Mouse (Mus musculus) v-Abl transformed pro-B cells (cell line): ENCODE results near the gene Aatf.

Experiments used
- in situ Hi-C, 2 experiments: fragments of 400-800 bp; cut with MboI; formaldehyde crosslinking; loops; one replicate each; pipeline ENCODE4 v1.15.1; 2025; ENCODE audit not compliant: unreplicated experiment in 2 of 2

Aatf gene

DNA sequence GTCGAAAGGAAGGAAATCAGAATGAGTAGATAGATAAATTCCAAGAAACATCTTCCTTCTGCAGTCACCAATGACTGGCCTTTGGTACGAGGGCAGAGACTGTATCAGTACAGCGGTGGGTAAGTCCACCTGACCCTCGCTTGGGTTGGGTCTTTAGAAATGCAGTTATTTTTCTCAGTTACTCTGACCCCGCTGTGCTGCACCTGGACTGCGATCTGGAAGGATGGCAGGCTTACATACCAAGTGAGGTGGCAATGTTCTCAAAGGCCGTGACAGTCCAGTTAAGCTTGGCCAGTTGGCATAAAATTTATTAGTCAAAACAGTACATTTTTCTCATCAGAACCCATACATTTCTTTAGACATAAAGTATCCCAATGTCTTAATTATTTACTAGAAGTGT lies 59.4 kb downstream of the Aatf start:
- in situ Hi-C loops: no loop called here

DNA sequence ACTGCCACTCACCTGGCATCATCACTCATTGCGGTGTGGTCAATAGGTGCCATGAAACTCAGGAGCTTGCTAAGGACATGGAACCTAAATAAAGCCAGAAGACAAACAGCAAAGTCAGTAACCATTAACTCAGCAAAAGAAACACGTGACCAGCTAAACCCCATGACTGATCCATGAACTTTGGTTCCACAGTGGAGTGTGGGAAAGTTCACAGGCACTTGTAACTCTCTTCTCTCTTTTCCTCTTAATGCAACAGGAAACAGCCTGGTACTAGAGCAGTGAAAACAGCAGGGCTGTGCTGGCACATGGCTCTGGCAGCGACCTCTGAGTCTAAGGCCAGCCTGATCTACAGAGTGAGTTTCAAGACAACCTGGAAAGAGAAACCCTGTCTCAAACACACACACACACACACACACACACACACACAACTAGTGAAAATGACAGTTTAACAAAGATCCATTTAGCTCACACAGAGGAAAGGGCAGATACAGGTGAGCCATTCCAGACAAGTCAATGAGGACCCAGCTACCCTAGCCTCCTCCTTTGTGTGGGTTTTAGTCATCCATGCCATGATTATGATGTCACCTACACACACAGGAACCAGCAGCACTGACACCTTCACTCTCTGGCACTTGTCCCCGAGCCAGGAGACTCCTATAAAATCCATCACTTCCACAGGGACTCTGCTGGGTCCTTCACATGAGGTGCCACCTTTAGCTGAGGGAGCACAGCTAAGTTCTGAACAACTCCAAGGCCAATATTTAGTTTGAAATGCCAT lies 70.6 kb downstream of the Aatf start:
- in situ Hi-C loops: no loop called here

DNA sequence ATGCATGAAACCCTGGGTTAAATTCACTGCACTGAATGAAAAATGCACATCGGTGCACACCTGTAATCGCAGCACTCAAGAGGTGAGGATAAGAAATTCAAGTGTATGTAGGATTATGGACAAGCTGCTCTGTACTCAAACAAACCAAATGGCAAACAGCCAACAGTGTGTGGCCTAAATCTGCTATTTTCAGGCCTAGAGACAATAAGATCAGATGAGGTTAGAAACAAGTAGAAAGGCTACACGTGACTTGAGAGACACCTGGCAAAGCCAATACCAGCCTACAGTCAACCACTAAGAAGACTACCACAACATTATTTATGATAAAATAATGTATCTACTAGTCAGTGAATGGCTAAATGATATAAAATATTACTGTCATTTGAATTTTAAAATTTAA lies 72.9 kb downstream of the Aatf start:
- in situ Hi-C loops: no loop called here

DNA sequence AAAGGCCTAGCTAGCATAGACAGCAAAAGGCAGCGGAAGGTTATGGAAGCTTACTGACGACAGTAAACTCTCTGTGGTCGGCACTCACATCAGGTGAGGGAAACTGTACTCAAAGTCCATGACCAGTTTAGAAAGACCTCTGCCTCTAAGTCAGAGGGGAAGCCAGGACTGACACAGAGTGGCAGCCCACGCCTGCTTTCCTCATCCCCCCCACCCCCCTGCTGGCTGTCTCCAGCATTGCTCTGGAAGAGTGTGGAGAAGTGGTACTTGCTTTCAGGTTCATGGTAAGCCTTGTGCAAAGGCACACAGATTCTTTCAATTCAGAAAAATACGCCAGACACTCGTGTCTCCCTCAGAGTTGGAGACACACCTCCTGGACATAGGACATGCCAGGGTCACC lies 78.4 kb downstream of the Aatf start:
- in situ Hi-C loops: loop anchor here (5.0 to 10.0 kb wide), 2 partner anchors 362 to 480 kb away; partner anchors contain the start of gene Znhit3 (in 1 of the 2)

DNA sequence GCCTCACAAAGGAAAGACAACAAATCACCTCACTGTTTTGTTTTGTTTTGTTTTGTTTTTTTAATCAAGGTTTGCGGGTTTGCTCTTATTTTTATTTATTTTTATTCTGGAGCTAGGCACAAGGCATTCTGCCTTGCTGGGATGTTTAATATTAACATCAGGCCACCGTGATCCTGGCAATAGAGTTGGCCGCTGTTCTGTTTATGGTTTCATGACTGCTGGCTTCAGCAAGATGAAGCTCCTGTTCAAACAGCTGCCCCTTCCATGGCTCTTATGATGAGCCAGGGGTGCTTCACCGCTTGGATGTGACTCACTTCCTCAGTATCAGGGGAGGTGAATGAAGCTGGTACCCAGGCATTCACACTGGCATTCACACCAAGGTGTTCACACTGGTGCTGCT lies 83.0 kb downstream of the Aatf start:
- in situ Hi-C loops: loop anchor here (5.0 to 10.0 kb wide), 2 partner anchors 367 to 484 kb away; partner anchors contain the start of gene Znhit3 (in 1 of the 2)

DNA sequence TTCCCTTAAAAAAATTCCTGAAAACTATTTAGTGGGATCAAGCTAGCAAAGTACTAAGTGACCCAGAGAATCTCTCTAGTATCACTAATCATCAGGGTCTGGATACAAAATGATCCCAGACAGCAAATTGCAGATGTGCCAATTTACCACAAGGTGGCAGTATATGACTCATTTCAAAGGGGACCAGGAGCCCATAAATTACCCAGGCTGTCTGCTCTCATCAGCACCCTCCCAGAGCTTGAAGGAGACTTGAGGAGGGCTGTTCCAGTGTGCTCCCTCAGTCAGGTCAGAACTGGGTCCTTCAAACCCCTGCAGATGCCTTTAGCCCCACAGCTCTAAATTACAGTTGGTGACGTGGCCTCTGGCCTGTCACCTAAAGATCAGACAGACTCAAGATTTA lies 83.7 kb downstream of the Aatf start:
- in situ Hi-C loops: loop anchor here in 1 of 2 experiments (10.0 kb wide), 1 partner anchor 165 kb away; no protein-coding TSS in a partner anchor

DNA sequence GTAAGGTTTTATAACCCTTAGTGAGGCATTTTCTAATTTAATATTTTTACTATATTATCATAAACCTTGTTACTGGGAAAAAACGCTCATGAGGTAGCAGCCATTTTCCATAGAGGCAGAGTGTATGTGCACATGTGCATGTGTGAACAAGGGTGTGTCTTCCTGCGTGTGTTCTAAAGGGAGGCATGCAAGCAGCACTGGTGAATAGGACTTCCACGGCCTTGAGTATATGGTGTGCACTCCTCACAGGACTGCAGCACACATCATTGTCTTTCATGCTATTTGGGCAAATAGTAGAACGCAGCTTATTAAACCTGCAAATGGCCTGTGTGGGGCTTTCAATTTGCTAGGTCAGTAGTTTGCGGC lies 86.7 kb downstream of the Aatf start:
- in situ Hi-C loops: loop anchor here in 1 of 2 experiments (10.0 kb wide), 1 partner anchor 162 kb away; no protein-coding TSS in a partner anchor

DNA sequence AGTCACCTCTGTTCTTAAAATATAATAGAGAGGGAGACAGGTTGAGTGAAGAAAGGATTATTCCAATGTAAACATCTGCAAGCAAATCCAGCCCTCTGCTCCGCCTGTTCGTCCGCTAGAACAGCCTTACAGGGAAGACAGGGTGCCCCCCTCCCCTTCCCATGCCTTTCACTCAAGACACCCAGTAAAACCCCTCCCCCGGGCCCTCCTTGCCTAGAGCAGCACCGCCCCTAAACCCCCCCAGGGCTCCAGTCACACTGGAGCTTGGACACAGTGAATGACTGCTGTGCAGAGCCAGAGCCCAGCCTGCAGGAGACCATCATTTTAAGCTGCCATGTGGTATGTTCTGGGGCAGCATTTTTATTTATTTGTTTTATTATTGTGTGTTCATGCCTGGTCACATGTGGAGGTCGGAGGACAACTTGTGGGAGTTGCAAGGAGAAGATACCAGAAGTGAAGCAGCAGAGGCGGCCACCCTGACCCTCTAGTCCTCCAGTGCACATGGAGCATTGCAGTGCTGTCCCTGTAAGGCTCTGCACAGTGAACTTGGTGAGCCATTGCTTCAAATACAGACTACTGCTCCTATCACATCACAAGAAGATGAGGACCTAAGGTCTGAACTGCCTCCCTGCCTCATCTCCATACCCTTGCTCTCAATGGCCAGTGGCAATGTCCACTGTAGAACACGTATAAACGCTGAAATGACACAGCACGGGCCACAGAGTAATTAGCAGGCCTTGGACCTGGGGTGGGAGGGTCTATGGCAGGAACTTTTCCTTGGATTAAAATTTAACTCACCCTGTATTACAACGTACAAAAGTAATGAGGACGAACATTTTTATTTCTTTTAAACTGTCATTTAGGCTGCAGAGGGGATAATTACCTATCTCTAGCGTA lies 87.3 kb downstream of the Aatf start:
- in situ Hi-C loops: loop anchor here in 1 of 2 experiments (10.0 kb wide), 1 partner anchor 161 kb away; no protein-coding TSS in a partner anchor

DNA sequence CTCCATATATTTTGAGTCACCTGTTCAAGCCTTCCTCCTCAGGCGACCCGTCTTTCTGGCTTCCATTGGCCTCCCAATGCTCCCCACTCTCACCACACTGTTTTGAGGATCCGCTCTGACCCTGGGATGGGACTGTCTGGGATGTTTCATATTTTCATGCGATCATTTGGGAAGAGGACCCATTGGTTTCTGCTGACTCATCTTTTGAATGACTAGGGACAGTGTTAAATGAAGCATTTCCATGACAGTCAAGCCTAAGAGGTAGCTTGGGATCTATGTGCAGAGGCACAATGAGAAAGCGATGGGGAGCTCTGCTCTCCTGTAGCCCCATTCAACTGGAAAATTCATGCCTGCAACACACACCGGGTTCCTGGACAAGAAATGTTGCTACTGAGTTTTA lies 92.5 kb downstream of the Aatf start:
- in situ Hi-C loops: loop anchor here (5.0 to 10.0 kb wide), 2 partner anchors 153 to 156 kb away; no protein-coding TSS in a partner anchor

DNA sequence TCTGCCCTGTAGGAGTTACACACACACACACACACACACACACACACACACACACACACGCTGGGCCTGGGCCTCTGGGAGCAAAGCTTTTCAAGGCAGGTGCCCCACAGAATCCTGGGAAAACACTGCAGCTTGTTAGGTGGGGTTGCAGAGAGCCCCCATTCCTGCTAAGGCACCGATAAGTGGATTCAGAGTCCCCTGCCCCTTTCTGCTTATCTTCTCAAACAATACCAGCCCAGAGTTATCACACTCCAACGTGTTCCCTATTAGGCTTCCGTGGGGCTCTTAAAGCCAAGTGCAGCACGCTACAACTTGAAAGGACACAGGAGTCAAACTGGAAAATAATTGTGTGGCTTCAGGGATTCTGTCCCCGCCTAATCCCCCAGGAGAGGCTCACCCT lies 100.2 kb downstream of the Aatf start:
- in situ Hi-C loops: no loop called here

DNA sequence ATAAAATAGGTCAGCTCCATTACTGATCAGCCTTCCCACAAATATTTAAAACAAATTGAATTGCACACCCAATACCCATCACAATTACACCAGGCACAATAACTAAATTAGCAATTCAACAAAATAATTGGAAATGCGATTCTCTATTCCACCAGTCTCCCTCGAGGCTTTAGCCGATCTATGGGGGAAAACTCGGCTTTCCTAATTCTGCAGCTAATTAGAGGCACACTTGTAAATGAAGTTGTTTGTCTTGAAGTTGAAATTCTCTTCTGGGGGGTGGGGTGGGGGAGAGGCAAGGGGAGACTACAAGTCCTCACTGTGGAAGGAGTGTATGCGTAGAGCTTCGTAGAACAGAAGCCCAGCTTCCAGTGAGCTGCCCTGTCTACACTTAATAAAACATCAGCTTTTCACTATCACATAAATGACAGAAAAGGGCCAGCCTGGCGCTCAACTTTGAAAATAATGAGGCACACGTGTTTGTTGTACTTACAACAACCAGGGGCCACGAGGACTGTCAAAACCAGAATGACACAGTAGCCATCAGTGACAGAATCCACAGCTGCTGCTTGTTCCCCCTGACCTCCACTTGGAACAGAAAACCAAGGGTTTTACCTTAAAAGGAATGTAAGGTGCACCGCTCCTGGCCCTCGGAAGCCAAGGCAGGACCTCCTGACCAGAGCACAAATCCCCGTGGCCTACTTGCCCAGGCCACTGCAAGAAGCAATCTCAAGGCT lies 101.0 kb downstream of the Aatf start:
- in situ Hi-C loops: no loop called here

DNA sequence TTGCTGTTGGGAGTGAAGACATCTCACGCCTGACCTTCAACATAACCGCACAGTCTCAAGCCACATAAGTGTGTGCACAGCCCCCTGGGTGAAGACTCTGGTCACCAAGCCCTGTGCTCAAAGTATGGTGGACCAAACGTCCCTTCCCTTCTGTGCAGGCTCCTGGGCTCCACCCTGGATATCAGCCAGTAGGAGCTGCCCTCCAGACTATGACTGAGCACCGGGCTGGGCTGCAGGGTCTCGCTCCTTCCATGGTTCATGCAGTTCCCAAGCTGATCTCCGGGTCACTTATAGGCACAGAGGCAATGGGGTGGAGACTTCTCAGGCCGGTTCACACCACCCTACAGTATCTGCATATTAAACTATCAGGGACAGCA lies 101.7 kb downstream of the Aatf start:
- in situ Hi-C loops: no loop called here

DNA sequence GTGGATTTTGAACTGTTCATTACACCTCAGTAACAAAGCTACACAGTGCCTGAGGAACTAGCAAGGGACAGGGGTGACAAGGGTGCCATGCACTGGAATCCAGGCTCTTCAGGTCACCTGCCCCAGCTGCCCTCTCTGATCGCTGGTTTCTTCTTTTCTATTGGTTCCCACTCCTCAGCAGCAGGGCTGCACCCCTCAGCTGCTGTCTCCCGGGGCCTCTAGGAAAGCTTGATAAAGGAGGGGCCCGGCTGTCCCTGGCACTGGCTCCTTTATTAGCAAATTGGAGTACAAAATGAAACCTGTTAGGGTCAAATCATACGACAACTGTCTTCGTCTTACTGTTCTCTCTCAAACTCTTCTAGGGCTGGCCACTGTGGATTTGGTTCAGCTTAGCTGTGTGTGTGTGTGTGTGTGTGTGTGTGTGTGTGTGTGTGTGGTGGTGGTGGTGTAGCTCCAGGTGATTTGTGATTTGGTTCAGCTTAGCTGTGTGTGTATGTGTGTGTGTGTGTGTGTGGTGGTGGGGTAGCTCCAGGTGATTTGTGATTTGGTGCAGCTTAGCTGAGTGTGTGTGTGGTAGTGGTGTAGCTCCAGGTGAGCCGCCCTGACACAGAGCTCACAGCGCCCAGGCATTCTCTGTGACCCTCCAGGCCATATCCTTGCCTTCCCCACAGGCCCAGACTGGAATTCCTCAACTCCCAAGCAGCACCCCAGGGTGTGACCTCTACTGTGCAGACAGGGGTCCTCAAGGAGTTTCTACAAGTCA lies 102.3 kb downstream of the Aatf start:
- in situ Hi-C loops: no loop called here

DNA sequence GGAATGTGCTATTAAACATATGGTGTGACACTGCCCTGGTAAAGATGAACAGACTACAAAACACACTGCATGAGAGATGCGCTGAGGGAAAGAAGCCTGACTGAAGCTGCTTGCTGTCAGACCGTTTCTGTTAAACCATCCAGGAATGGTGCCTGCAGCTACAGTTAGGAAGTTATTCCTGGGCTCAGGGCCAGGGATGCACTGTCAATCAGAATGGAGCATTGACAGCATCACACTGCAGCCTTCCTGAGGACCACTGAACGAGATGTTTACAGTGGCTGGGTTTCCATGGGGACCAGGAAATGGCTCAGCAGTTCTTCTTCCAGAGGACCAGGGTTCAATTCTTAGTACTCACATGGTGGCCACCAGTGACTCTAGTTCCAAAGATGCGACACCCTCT lies 102.9 kb downstream of the Aatf start:
- in situ Hi-C loops: no loop called here

DNA sequence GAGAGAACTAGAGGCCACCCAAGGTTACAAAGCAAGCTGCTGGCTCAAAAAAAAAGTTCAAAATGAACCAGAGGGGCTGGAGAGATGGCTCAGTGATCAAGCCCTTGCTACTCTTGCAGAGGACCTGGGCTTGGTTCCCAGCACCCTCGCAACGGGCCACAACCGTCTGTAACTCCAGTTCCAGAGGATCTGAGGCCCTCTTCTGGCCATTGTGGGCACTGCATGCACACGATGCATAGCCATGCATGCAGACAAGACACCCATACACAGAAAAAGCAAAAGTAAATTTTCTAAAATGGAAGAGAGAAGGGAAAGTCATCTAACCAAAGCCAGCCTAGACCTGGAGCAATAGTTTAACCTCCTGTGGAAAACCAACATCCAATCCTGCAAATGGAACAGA lies 106.6 kb downstream of the Aatf start:
- in situ Hi-C loops: no loop called here

DNA sequence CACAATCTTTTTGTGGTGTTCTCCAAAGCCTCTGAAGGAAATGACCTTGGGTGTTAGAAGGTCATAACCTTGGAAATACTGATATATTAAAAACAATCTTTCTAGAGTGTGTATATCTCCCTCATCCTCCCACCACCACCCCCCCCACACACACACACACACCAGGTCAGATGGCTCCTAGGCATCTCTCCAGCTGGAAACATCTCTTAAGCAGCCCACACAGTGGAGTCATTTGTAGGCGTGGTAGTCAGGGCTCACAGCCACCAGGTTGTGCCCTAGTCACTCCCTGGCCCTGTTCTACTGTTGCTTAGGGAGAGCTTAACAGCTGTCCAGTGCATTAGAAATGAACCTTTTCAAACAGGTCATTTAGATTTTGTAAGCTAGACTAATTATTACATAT lies 118.3 kb downstream of the Aatf start:
- in situ Hi-C loops: loop anchor here in 1 of 2 experiments (10.0 kb wide), 1 partner anchor 110 kb away; no protein-coding TSS in a partner anchor

DNA sequence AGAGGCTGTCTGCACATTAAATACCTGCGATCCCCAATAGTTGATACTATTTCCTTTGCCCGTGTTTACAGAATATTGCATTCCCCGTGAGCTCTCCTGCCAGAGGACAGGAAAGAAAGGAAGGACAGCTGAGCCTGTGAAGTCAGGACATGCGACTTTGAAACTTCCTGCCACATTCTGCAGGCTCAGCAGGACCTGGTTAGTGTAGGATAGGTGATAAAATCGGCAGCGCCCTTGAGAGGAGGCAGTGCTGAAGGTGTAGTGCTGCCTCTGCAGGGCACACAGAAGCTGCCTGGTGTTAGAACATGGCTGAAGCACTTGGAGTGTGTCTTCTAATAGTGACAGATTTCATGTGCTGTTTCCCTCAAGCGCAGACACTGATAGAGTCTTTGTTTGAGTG lies 119.8 kb downstream of the Aatf start:
- in situ Hi-C loops: loop anchor here in 1 of 2 experiments (10.0 kb wide), 1 partner anchor 109 kb away; no protein-coding TSS in a partner anchor

DNA sequence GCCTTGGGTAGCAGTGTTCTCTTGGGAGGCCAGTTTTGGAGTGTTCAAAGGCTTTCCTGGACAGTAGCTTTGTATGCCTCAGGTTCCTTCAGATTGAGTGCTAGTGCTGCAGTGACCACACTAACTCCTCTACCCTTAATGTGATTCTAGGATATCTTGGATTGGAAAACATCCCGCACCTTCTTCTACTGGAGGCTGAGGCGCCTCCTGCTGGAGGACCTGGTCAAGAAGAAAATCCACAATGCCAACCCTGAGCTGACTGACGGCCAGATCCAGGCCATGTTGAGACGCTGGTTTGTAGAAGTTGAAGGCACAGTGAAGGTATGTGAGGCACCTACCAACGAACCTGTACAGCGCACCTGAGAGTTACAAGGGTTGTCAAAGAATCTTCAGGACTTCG lies 121.3 kb downstream of the Aatf start:
- in situ Hi-C loops: loop anchor here in 1 of 2 experiments (10.0 kb wide), 1 partner anchor 107 kb away; no protein-coding TSS in a partner anchor

DNA sequence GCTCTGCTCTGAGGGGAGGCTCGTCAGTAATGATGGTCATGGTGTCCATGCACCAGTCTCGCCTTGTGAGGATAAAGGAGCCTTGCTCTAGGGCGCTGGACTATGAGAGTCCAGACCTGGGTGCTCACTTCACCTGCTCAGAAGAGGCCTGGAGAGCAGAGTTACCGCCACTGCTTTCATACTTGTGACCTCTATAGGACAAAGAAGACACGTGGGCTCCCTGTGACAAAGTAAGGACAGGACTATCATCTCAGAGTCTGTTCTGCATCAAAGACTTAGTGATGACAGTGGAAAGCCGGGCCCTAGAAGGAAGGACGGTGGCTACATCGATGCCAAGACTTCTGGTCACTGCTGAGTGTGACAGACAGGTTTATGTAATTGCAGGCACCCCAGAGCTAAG lies 122.2 kb downstream of the Aatf start:
- in situ Hi-C loops: loop anchor here in 1 of 2 experiments (10.0 kb wide), 1 partner anchor 106 kb away; no protein-coding TSS in a partner anchor

DNA sequence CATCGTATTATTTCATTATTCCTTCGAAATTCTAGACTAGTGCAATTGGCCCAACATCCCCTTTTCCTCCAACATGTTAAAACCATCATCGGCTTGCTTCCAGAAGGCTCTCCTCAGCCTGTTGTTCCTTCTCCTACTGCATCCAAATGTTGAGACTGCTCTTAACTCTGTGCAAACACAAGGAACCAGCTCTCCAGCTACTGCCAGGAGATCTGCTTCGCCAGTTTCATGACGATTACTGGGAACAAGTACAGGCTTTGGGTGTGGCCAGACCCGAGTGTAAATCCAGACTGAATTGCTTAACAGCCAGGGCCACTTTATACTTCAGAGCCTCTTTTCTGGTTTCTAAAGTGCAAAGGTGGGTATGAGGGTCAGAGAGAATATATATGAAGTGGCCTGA lies 124.0 kb downstream of the Aatf start:
- in situ Hi-C loops: loop anchor here in 1 of 2 experiments (5.0 kb wide), 1 partner anchor 102 kb away; no protein-coding TSS in a partner anchor
